Mouse (Mus musculus) bone marrow, adult 2 months (tissue): ENCODE results near the gene Rab13.

Experiments used
- CTCF ChIP-seq: fragments of 200-500 bp; IDR thresholded peaks from 2 replicates; pipeline ENCODE4 v1.5.1; 2011; ENCODE audit warnings: low read length, control low read depth; ENCODE audit not compliant: control insufficient read depth, insufficient read depth
- POLR2A ChIP-seq: fragments of 200-500 bp; IDR thresholded peaks from 2 replicates; pipeline ENCODE4 v1.6.1; 2011; ENCODE audit warnings: low read depth, mild to moderate bottlenecking, control low read depth, low read length, borderline replicate concordance; ENCODE audit not compliant: control insufficient read depth

GRCm38 (mm10) chr3:90183581-90183980 lies 29.9 kb upstream of the Rab13 start:
- TF ChIP-seq CTCF (no peak), POLR2A (no peak)
